Mouse (Mus musculus) myocyte (in vitro differentiated cells): ENCODE measurements around the gene Banp. TPM values are rescaled to one million over a fixed set of nuclear protein-coding genes. Genes with fewer than 3 reads are reported as not detected.

Experiments used
- H3K27me3 ChIP-seq: one replicate; pipeline ENCODE4 v1.6.1; 2011; ENCODE audit not compliant: control insufficient read depth, insufficient read depth, insufficient read length
- H3K36me3 ChIP-seq: one replicate; pipeline ENCODE4 v1.6.1; 2011; ENCODE audit not compliant: control insufficient read depth, insufficient read depth
- H3K4me2 ChIP-seq: one replicate; pipeline ENCODE4 v1.6.1; 2011; ENCODE audit warnings: low read depth, control low read depth
- H3K4me3 ChIP-seq: one replicate; pipeline ENCODE4 v1.5.1; 2011; ENCODE audit warnings: mild to moderate bottlenecking, control low read depth, moderate library complexity
- H3K79me2 ChIP-seq: one replicate; pipeline ENCODE4 v1.6.1; 2011; ENCODE audit not compliant: control insufficient read depth, insufficient read depth
- H3ac ChIP-seq: one replicate; pipeline ENCODE4 v1.6.1; 2011; ENCODE audit not compliant: control insufficient read depth, insufficient read length
- CEBPB ChIP-seq: IDR thresholded peaks from 2 replicates; pipeline ENCODE4 v1.6.1; 2011; ENCODE audit warnings: mild to moderate bottlenecking, moderate library complexity; ENCODE audit not compliant: poor library complexity, insufficient read depth, severe bottlenecking
- E2F4 ChIP-seq: IDR thresholded peaks from one replicate; pipeline ENCODE4 v1.6.1; 2011; ENCODE audit warnings: mild to moderate bottlenecking, control low read depth, moderate library complexity; ENCODE audit not compliant: insufficient read depth
- MAX ChIP-seq: IDR thresholded peaks from one replicate; pipeline ENCODE4 v1.6.1; 2011; ENCODE audit warnings: low read depth, mild to moderate bottlenecking, control low read depth
- MYOD1 ChIP-seq, 3 experiments: IDR thresholded peaks; one replicate each; pipeline ENCODE4 v1.6.1; 2011; ENCODE audit warnings: control low read depth in 2 of 3, low read depth in 2 of 3, mild to moderate bottlenecking in 2 of 3, moderate library complexity in 1 of 3; ENCODE audit not compliant: insufficient read length in 2 of 3, control insufficient read depth in 1 of 3
- MYOG ChIP-seq, 3 experiments: IDR thresholded peaks; one replicate each; pipeline ENCODE4 v1.6.1; 2011; ENCODE audit warnings: control low read depth in 2 of 3, low read depth in 2 of 3, mild to moderate bottlenecking in 2 of 3; ENCODE audit not compliant: insufficient read length in 2 of 3, control insufficient read depth in 1 of 3, insufficient read depth in 1 of 3
- POLR2A ChIP-seq: IDR thresholded peaks from one replicate; pipeline ENCODE4 v1.6.1; 2011; ENCODE audit warnings: low read depth, mild to moderate bottlenecking, control low read depth, moderate library complexity; ENCODE audit not compliant: insufficient read length
- POLR2AphosphoS2 ChIP-seq: IDR thresholded peaks from one replicate; pipeline ENCODE4 v1.6.1; 2011; ENCODE audit warnings: low read depth, control low read depth; ENCODE audit not compliant: insufficient read length
- REST ChIP-seq: IDR thresholded peaks from one replicate; pipeline ENCODE4 v1.6.1; 2011; ENCODE audit warnings: mild to moderate bottlenecking, control low read depth, moderate library complexity; ENCODE audit not compliant: insufficient read depth, insufficient read length
- SRF ChIP-seq: IDR thresholded peaks from one replicate; pipeline ENCODE4 v1.6.1; 2011; ENCODE audit warnings: low read depth; ENCODE audit not compliant: control insufficient read depth, insufficient read length
- TCF12 ChIP-seq: IDR thresholded peaks from one replicate; pipeline ENCODE4 v1.6.1; 2011; ENCODE audit warnings: mild to moderate bottlenecking, control low read depth; ENCODE audit not compliant: poor library complexity, insufficient read depth, severe bottlenecking
- TCF3 ChIP-seq: IDR thresholded peaks from one replicate; pipeline ENCODE4 v1.6.1; 2011; ENCODE audit warnings: low read depth, control low read depth; ENCODE audit not compliant: insufficient read length
- USF1 ChIP-seq: IDR thresholded peaks from one replicate; pipeline ENCODE4 v1.6.1; 2011; ENCODE audit warnings: low read depth, mild to moderate bottlenecking, control low read depth, moderate library complexity
- polyA plus RNA-seq: library from polyadenylated mRNA; unstranded; fragments of >200 nt; fragmentation: generic; extraction: Trizol; gene quantifications from one replicate; pipeline ENCODE4 v1.2.1, GENCODE M21; 2012; ENCODE audit warnings: missing spikeins

Gene Banp
- polyA plus RNA-seq, 1 experiment, result 30.3 TPM

DNA sequence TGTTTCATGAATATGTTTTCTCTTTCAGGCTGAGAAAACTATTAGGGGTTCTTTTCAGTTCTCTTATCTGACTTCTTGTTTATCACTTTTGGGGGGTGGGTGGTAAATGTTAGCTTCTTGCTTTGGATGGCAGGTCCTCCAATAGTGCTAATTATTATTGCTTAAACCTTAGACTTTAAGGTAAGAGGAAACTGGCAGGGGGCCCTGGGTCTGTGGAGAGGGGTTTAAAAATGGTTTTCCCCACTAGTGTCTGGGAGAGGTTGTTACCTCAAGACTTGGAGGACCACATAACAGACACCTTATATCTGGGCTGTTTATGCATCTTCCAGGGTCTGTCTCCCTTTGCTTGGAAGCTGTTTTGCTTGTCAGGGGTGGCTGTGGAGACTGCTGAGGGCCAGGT lies 2.6 kb downstream of the Banp start:
- Histone ChIP-seq H3K4me3 (peak overlapping the region; percentile 70), H3K79me2 (peaks cover 40% of the 10 kb centered on the region), H3K27me3 (no peaks in the 10 kb centered on the region), H3K36me3 (no peaks in the 10 kb centered on the region), H3ac (no peak overlapping the region), H3K4me2 (peak overlapping the region; percentile 76)
- TF ChIP-seq SRF, result no peak
- no peak for TF ChIP-seq MYOG (IDR thresholded peaks at IDR 0.05; ENCODE audit: control insufficient read depth in 1 of 3, insufficient read depth in 1 of 3, insufficient read length in 2 of 3, low read depth in 2 of 3)
- no peak for TF ChIP-seq MYOD1 (IDR thresholded peaks at IDR 0.05; ENCODE audit: control insufficient read depth in 1 of 3, insufficient read length in 2 of 3, low read depth in 2 of 3)
- TF ChIP-seq TCF3, result no peak
- TF ChIP-seq E2F4, result no peak
- TF ChIP-seq POLR2A, result no peak
- TF ChIP-seq MAX, result no peak
- no peak for TF ChIP-seq CEBPB
- TF ChIP-seq TCF12, result no peak

GRCm38 (mm10) chr8:121952800-121953199 lies 3.2 kb downstream of the Banp start:
- Histone ChIP-seq H3K4me3 (no peak overlapping the region), H3K27me3 (no peaks in the 10 kb centered on the region), H3K36me3 (no peaks in the 10 kb centered on the region), H3K4me2 (peak overlapping the region; percentile 76), H3ac (no peak overlapping the region), H3K79me2 (peaks cover 47% of the 10 kb centered on the region)
- TF ChIP-seq POLR2AphosphoS2 (peak; percentile 29), CEBPB (no peak)

GRCm38 (mm10) chr8:121953821-121954545 lies 4.4 kb downstream of the Banp start:
- Histone ChIP-seq H3K4me3 (no peak overlapping the region), H3ac (no peak overlapping the region), H3K27me3 (no peaks in the 10 kb centered on the region), H3K79me2 (peaks cover 59% of the 10 kb centered on the region), H3K4me2 (no peak overlapping the region), H3K36me3 (no peaks in the 10 kb centered on the region)
- TF ChIP-seq POLR2A, result no peak
- TF ChIP-seq TCF3, result no peak
- peak; percentile 64 for TF ChIP-seq POLR2AphosphoS2

DNA sequence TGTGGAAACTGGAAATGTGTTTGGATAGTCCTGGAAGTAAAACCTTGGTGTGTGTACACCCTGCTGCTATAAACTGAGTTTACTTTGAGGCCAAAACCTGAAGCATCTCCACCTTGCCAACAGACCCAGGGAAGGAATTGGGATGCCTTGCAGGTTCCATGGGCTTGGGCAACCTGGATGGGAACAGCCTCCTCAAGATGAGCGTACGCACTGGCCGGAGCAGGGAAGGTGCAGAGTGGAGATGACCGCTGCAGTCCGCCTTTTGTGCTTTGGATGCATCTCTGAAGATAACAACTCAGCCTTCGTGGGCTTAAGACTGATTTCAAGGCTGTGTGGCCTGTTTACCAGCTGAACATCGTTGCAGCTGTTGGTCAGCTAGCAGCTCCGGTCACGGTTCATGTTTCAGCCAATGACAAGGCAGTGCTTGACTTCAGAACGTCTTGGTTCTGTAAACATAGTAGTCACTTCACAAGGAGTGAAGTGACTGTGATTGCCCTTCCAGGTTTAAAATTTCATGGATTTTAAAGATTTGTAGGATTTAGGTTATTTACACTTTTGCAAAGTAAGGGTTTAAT lies 5.5 kb downstream of the Banp start:
- Histone ChIP-seq H3K4me2 (peak overlapping the region; percentile 81), H3K4me3 (no peak overlapping the region), H3ac (no peak overlapping the region), H3K27me3 (no peaks in the 10 kb centered on the region), H3K79me2 (peaks cover 69% of the 10 kb centered on the region), H3K36me3 (no peaks in the 10 kb centered on the region)
- TF ChIP-seq MYOG (IDR thresholded peaks at IDR 0.05; ENCODE audit: control insufficient read depth in 1 of 3, insufficient read depth in 1 of 3, insufficient read length in 2 of 3, low read depth in 2 of 3), result peak; percentile 12 to 69 (median 68)
- no peak for TF ChIP-seq TCF3
- TF ChIP-seq SRF, result no peak
- no peak for TF ChIP-seq E2F4
- no peak for TF ChIP-seq POLR2A
- TF ChIP-seq REST, result no peak
- TF ChIP-seq CEBPB, result no peak
- no peak for TF ChIP-seq MAX
- TF ChIP-seq TCF12, result no peak
- no peak for TF ChIP-seq USF1
- peak; percentile 37 for TF ChIP-seq POLR2AphosphoS2
- TF ChIP-seq MYOD1 (IDR thresholded peaks at IDR 0.05; ENCODE audit: control insufficient read depth in 1 of 3, insufficient read length in 2 of 3, low read depth in 2 of 3), result peak in 2 of 3 experiments; percentile 78 to 80

DNA sequence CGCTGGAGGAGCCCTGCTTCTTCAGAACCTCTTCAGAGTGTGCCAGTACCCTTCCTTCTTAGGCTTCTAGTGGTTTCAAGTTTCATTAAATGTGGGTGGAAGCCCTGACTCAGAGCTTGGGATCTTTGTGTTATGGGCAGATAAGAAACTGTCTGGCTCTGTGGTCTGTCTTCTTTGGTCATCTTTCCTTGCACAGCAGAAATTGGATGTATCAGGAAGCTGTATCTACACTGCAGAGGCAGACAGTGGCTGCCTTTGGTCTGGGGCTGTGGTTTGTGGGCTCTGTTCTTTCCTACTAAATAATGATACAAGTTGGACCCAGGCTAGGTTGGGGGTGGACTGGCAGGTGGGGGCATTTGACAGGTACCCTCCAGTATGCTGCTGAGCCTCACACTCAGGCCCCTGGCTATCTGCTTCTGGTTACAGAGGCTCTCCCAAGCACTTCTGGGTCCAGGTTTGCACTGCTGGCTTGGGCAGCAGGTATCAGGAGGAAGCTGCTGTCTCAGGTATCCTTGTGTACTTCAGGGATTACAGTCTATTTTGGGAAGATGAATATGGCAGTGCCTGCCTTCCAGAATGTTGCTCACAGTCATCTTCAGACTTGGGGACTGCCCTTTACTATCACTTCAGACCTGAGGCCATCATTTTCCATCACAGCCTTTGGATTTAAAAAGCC lies 6.4 kb downstream of the Banp start:
- TF ChIP-seq REST (no peak), SRF (no peak), MYOD1 (IDR thresholded peaks at IDR 0.05; ENCODE audit: control insufficient read depth in 1 of 3, insufficient read length in 2 of 3, low read depth in 2 of 3) (peak in 1 of 3 experiments; percentile 15), USF1 (no peak), CEBPB (no peak), TCF3 (no peak), POLR2AphosphoS2 (peak; percentile 55), MYOG (IDR thresholded peaks at IDR 0.05; ENCODE audit: control insufficient read depth in 1 of 3, insufficient read depth in 1 of 3, insufficient read length in 2 of 3, low read depth in 2 of 3) (no peak), MAX (no peak), TCF12 (no peak)
- Histone ChIP-seq H3K4me2 (peak overlapping the region; percentile 81), H3K79me2 (peaks cover 68% of the 10 kb centered on the region), H3ac (no peak overlapping the region), H3K4me3 (no peak overlapping the region), H3K27me3 (no peaks in the 10 kb centered on the region), H3K36me3 (no peaks in the 10 kb centered on the region)
